Mouse (Mus musculus) heart, postnatal 14 days (tissue): Measurements from ENCODE around the gene Khnyn. TPM values are rescaled to one million over a fixed set of nuclear protein-coding genes. Genes with fewer than 3 reads are reported as not detected.

Experiments used
- DNase-seq, 2 experiments: peaks; one replicate each; pipeline ENCODE4 v3.0.0; 2021 to 2022
- intact Hi-C: fragments of 180-260 bp; cut with DNase I; formaldehyde crosslinking; loops from one replicate; pipeline ENCODE4 v1.15.1; 2025
- total RNA-seq, 2 experiments: library from RNA; stranded (reverse); gene quantifications; 2 replicates each; pipeline ENCODE4 v1.2.3; 2021

Gene Khnyn
- total RNA-seq, 2 experiments from 2014 or later = 13.4 to 14.3 TPM

DNA sequence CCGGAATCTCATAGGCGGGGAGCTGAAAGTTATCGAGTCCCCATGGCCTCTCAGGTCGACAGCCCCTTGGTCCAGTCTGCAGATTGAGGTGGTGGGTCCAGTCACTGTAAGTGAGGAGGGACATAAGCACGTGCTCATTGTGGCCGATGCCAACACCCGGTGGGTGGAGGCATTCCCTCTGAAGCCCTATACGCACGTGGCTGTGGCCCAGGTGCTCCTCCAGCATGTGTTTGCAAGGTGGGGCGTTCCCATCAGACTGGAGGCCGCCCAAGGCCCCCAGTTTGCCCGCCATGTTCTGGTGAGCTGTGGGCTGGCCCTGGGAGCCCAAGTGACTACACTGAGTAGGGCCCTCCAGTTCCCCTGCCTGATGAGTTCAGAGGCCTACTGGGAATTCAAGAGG is 12.7 kb upstream of the Khnyn start:
- DNase-seq = no peak
- intact Hi-C loops = no loop called here

DNA sequence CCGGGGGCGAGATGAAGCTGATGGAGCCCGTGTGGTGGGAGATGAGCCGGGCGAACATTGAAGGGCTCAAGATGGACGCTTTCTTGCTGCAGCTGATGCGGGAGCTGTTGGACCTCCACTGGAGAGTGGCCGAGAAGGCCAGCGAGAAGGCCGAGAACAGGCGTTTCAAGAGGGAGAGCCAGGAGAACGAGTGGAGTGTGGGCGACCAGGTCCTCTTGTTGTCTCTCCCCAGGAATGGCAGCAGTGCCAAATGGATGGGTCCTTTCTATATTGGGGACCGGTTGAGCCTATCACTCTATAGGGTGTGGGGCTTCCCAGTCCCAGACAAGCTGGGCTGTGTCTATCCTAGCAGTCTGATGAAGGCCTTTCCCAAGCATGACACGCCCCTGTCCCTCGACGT is 12.2 kb upstream of the Khnyn start:
- intact Hi-C loops = no loop called here
- DNase-seq = no peak

DNA sequence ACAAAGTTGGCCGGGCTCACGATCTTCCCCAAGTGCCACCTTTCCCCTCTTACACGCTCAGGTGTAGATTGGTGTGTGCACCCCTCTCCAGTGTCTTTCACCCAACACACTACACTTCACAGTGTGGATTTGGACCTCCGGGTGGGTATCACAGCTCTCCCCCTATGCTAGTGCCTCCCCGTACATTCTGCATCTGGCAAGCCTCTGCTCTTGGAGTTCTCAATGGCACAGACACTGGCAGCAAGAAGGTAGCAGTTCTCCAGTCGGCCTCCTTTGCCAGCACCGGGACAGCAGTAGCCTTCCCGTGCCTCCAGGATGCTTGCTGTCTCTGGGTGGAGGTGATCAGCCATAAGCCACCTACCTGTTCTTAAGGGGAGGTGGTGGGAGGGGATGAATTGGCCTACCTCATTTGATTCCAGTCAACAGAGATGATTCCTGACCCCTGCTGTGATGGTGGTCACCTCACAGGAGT is 11.5 kb upstream of the Khnyn start:
- intact Hi-C loops = no loop called here
- no peak for DNase-seq

DNA sequence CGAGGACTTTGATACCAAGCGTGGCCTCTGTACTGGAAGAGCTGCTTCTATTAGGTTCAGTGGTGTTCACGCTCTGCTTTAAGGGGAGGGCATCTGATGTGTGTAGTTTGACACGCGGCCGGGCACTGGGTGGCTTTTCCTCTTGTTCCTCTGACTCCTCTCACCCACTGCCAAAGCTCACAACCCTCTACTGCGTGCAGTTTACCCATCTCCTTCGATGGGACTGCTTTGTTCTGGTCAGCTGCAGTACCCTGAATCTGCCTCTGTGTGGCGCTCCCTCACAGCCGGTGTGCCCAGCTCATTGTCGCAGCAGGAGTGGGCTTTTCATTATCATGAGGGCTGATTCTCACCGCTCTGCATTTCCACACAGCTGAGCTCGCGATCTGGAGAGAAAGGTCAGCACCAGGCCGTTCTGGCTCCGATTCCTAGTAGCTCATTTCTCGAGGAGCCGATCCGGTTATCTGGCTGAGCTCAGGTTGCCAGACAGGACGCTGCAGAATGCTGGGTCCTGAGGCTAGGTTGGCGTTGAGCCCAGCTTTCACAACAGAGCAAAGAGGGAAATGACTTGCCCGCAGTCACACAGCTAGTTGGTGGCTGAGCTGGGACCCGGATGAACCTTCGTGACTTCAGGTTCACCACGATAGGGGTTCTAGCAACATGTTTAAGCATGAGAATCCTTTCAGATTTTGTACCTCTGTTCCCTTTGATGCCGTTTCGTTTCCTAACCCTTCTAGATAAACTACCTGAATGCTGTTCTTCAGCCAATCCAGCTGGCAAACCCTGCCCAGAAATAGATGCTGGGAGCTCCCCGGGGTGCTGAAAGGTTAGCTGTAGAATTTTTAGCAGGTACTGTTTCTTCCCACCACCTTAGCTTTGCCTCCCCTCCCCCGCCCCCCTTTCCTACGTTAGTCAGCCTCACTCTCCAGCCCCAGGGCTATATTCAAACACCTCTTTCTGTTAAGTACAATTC is 10.7 kb upstream of the Khnyn start:
- peak; percentile 78 to 85 for DNase-seq
- intact Hi-C loops = loop anchor here (1.0 kb wide), 1 partner anchor 44 kb away; no protein-coding TSS in a partner anchor

DNA sequence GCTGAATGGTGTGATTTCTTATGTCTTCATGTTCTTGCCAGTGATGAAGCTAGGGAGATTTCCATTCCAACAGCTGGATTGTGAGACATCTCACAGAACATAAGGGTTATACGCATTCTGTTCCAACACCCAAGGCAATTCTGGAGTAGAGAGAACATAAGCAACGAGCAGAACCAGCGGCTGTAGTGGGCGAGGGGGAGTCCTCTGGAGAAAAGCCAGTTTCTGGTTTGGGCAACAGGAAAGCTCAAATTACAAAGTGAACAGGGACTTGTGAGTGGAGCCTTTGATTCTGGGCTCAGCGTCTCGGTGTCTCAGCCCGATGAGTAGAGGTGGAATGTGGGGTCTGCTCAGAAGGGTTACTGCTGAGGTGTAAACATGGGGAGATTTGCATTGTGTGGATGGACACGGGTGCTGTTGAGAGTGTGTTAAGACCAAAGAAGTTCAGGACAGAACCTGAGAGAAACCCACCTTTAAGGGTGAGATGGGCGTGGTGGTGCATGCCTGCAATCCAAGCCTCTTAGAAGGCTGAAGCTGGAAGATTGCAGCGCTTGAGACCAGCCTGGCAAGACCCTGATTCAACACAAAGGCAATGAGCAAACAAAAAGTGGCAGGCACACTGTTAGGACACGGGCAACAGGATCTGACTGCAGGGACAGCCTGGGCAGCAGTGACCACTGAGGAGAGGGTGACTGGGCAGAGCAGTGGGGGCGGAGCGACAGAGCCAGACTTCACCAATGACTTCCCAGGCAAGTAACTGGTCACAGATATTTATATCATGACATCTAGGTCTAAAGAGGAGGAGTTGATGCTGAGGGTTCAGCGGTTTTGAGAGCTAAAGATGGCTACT is 7.1 kb upstream of the Khnyn start:
- intact Hi-C loops = no loop called here
- no peak for DNase-seq

DNA sequence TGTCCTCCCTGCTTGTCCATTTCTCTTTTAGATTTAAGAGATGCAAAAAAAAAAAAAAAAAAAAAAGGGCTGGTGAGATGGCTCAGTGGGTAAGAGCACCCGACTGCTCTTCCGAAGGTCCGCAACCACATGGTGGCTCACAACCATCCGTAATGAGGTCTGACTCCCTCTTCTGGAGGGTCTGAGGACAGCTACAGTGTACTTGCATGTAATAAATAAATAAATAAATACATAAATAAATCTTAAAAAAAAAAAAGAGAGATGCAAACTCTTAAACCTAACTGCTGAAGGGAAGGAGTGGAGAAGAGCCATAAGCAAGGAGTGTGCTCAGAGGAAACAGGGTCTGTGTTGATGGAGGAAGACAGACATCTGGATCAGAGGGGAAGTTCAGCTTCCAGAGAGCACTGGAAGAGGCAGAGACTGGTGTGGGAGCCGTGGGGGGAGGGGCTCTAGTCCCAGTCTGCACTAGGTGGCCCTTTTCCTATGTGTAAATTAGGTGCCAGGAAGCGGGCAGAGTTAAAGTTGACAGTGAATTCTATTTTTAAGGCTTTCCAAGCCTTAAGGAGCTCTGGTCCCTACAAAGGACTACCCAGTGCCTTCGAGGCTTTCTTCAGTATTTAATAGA is 6.3 kb upstream of the Khnyn start:
- no peak for DNase-seq
- intact Hi-C loops = no loop called here

DNA sequence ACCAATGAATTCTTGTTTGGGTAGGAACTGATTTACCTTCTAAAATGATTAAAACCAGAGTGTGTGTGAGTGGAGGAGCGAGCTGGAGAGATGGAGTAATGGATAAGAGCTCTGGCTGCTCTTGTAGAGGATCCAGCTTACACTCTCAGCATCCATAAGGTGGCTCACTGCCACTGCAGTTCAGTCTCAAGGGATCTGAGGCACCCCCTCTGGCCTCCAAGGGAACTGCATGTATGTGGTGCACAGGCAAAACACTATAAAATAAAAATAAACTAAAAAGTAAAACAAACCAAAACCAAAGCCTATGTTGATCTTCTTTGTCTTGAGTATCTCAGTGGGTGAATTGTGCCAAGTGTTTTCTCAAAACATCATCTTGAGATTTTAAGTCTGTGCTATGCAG is 5.1 kb upstream of the Khnyn start:
- intact Hi-C loops = no loop called here
- DNase-seq = peak; percentile 74 to 84

DNA sequence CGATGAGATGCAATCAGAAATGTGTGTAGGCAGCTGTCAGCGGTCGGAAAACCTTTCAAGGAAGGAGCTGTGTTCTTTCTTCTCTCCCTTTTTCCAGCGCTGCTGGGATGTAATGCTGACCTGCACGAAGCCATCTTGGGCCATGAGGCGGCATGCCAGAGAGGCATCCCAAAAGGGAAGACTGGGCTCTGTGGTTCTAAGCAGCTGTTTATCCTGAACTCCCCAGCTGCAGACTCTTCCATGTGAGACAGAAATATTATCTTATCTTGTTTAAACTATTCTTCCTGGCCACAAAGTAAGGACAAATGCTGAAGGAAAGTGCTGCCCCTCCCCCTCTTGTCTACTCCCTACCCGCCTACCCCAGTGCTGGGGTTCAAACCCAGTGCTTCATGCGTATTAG is 3.8 kb upstream of the Khnyn start:
- no peak for DNase-seq
- intact Hi-C loops = no loop called here

DNA sequence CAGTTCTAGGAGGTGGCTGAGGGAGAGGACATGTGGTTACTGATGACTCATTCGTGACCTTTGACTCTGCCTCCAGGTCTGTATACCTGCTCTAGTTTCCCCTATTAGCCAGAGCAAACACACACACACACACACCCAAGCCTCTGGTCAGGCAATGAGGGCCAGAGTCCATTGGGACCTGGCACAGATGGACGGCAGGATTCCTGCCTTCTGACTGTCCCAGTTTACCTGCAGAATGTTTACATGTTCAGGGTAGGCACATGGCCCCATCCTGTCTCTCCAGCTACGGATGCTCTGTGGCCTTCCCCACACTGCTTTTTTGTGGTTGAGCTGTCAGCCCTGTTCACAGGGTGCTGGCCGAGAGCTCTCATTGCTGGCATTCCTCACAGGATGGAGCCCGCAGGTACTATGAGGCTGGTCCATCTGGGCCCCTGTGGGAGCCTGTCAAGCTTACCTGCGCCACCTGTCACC is 2.5 kb upstream of the Khnyn start:
- DNase-seq = no peak
- intact Hi-C loops = no loop called here

DNA sequence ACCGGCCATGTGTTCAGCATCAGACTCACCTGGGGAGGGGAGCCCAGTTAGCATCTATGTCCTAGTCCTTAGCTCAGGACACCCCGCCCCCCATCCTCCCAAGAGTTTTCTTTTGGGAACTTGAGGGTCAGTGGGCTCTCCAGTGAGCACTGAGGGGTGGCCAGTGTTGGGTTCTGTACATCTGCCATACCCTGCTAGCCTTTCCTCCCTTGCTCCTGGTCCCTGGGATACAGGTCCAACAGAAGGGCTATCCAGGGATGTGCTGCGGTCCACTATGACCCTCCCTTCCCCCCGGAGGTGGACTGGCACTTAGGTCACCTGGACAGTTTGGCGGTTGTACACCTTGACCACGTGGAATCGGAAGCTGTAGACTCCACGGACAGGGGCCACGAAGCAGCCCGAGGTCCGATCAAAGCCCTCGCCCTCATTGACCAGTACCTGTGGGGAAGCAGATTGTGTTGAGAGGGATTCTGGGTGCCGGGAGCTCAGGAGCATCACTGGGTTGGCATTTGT is 1.5 kb upstream of the Khnyn start:
- no peak for DNase-seq
- intact Hi-C loops = no loop called here

DNA sequence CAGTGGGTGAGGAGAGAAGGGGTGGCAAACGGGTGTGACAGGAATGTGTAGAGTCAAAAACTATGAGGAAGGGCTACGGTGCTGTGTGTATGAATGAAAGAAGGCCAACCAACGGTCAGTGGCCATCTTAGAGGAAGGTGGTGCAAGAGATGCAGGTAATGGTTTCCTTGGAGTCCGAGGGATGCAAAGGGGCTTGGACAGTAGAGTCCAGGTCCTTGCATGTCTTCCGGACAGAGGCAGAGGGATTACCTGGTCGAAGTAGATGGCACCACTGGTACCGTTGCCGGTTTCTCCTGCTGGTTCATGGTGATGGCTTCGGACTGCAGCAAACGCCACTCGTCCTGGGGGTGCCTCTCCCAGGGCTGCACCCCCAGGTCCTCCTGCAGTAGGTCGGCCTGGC is 1.1 kb upstream of the Khnyn start:
- no peak for DNase-seq
- intact Hi-C loops = no loop called here

DNA sequence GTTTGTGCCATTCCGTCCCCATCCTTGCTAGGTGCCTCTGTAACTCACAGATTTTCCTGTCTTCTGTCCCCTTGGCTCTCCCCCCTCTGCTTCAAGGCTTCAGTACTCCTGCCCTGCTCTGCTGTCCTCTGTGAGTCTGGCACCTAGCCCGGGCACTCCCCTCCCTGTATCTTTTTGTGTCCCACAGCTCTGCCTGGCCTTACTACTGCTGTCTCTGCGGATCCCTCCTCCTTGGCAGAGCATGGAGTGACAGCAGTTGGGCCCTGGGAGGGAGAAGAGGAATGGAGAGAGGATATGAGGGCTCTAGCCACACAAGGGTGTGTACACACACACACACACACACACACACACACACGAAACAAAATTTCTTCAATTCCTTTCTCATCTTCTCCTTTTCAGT is 581 bp upstream of the Khnyn start, which contains the start of gene Cbln3:
Gene Cbln3, minus strand, starts transcription at position 227 of the 400 bp plus-strand sequence.
- intact Hi-C loops = no loop called here
- peak; percentile 80 to 81 for DNase-seq

DNA sequence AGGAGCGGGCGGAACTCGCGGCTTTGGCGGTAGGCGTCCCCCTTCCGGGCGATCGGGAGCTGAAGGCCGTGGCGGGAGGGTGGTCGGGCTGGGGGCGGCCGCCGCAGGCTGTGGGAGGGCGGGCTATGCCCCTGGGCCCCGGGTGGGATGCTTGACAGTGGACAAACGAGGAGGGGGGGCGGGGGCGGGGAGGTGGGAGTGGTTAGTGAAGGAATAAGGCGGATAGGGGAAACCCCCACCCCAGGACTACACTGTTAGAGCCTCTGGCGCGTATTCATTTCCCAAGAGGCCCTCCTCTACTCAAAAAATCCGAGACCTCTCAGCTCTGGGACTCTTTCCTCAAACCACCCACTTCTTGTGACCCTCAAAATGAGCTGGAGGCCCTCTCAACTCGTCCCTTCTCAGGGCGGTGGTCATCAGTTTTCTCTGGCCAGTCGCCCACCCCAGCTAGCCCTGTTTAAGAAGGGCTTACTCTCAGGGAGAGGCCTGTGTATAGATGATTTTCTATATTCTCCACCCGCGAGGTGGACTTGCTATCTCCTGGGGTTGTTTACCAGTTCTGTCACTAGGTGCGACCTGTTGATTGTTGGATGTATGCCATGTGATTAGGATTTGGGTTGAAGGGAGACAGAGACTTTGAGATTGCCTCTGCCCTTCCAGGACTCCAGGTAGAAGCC is 505 bp downstream of the Khnyn start:
- DNase-seq = no peak
- intact Hi-C loops = no loop called here

DNA sequence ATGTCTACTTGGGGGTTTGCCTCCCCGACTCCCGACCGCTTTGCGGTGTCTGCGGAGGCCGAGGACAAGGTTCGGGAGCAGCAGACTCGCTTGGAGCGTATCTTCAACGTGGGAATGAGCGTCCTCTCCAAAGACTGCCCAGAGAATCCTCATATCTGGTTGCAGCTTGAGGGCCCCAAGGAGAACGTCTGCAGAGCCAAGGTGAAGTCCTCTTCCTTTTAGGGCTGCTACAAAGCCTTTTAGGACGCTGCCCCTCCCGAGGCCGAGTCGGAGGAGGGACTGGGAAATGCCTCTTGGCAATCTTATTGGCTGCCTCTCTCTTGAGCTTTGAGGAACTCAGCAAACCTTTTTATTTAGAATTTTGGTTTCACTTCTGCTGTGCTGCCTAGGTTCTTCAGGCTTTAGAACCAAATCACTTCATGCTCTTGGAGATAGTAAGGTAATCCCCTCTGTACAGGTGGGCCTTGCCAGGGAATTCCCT is 1.1 kb downstream of the Khnyn start:
- intact Hi-C loops = no loop called here
- DNase-seq = peak; percentile 61 to 64

DNA sequence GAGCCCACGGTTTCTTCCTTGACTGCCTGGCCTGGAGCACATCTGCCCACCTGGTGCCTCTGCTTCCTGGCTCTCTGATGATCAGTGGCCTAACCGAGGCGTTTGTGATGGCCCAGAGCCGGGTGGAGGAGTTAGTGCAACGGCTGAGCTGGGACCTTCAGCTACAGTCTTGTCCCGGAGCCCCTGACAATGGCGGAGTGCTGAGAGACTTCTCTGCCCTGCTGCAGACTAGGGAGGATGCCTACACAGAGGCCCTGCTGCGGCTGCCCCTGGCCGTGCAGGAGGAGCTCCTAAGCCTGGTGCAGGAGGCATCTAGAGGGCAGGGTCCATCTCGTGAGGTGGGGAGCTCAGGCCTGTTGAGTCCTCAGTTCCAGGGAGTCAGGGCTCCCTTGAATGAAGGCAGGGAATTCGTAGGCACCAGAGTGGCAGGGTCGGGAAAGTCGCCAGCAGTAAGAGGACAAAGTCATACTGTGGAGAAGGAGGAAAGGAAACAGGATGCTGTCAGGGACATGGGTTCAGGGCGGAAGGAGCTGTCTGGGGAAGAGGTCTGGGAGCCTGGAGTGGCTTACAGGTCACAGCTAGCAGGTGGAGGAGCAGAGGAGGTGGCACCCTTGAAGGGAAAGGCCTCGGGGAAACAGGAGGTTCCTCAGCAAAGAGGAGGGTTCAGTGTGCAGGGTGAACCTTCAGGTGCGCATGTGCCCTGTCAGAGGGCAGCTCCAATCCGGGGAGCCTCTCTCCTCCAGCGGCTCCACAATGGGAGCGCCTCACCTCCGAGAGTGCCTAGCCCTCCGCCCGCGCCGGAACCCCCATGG is 2.0 kb downstream of the Khnyn start:
- intact Hi-C loops = no loop called here
- DNase-seq = no peak

DNA sequence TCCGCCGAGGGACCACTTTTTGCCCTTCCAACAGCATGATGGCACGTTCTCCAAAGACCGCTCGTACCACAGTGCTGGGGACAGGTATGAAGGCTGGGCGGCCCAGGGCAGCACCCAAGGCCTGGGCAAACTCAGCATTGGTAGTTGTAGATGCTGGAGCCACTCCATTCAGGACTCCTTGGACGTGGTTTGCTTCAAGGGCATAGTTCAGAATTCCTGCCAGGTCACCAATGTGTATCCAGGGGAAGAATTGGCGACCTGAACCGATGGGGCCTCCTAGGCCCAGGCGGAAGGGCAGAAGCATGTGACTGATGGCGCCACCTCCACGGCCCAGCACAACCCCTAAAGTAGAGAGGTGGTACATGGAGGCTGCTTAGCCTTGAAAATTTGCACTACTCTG is 12.9 kb downstream of the Khnyn start:
- no peak for DNase-seq

DNA sequence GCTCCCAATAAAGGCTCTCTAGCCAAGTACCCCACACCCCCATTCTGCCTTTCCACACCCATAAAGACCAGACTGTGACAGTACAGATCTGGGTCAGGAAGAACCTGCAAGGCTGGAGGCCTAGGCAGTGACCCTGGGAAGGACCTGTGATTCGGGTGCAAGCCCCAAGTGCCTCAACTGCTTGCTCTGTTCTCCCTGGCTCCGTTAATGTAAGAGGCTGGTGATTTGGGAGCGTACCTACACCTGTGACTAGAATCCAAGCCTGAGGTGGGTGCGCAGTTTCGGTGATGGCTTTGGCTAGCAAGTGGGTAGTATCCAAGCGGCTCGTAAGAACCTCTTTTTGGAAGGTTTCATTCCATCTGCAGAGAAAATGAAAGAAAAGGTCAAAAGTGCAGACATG is 14.2 kb downstream of the Khnyn start:
- intact Hi-C loops = no loop called here
- no peak for DNase-seq

More for the DNA sequence above, 12.9 kb downstream of the Khnyn start:
- intact Hi-C loops = no loop called here

DNA sequence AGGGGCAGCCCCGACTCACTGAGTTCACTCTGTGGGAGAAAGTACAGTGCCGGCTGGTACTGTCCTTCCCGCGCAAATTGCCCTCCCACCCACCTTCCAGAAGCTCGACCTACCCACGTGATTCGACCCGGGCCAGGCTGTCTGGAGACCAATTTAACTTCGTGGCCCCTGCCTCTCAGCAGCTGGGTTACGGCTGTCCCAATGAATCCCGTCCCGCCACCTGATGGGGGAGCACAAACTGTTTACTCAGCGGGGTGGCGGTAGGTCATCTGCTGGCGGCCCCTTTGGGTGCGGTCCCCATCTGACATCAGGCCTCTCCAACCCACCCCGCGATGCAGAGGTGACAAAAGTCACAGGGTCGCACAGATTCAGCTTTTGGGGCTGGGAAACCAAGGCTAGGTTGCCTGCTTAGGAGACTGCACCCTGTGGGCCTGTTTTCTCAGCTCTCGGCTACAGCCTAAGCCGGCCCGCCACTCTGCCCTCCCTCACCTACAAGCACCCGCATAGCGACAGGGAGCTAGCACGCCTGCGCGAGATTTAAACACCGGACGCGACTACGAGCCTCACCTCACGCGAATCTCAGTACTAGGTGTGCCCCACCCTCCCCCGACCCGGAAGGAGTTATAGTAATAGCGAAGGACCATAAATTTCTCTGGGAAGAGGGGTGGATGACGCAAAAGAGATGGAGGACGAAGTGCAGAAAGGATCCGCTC is 15.1 kb downstream of the Khnyn start, which contains the start of gene Sdr39u1:
Gene Sdr39u1, minus strand, starts transcription at position 593 of the 713 bp plus-strand sequence.
- peak; percentile 80 to 85 for DNase-seq
- intact Hi-C loops = no loop called here
